Mouse (Mus musculus): Measurements from ENCODE around the gene 4931428F04Rik.

DNA sequence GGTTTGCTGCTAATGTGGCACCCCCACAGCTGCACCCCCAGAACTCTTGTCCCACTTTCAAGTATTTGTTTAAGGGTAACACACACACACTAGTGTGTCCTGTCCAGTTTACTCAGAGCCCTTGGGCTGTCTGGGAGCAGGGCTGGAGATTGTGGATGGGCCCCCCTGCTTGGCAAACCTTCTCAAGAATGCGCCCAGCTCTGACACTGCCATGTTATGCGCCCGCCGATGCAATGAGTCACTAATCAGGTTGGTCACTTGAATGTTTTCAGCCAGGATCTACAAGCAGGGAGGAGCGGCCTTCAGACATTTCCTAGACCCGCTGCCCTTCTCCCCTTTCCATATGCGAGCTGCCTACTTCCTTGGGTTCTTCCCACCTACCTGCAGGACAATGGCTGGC is 2.8 kb upstream of the 4931428F04Rik start:
- TF ChIP-seq CTCF (IDR thresholded peaks at IDR 0.05; ENCODE audit: extremely low read depth, insufficient read depth, low read length) (no peak), POLR2A (IDR thresholded peaks at IDR 0.05; ENCODE audit: extremely low read depth, insufficient read depth, low read length) (no peak)

Data from cortical plate, adult 2 months (tissue).